Comparison of ENCODE assay signal across 7 mouse cellular contexts in the genomic region with DNA sequence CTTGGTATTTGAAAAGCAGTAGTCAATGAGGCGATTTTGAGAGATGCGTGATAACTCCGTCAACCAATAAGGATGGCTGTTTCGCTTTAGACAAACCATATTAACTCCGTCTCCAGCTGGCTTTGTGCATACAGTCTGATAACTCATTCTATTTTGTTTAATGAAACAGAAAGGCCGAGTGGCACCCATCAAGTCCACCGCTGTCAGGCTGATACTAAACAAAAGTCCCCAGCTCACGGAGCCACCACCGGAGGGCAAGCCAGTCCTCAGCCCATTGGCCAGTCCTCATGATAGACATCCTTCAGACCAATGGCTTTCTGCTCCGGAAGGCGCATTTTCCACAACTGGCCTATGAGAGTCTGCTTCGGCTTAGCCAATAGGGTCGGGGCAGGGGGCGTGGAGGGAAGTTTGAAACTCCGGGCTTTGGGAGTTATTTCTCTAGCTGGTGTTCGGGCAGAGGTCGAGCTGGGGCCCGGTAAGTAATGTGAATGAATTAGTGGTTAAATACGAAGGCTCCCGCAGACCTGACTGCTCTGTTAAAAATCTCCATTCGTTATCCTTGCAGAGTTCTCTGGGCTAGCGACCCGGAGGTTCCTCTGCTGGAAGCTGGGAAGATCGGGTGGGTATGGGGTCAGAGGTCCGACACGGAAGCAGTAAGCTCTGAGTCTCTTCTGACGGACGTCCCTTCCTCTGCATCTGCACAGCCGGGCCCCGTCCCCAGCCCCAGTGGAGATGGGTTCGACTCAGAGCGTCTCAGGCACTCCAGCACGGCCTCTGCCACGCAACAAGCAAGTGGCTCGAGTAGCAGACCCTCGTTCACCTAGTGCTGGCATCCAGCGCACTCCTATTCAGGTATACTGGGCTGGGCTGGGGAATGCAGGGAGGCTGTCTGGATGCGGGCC. TPM values are rescaled to one million over a fixed set of nuclear protein-coding genes. Genes with fewer than 3 reads are reported as not detected.
DNase-seq lines count a peak whose midpoint lies in the region; ATAC-seq lines count a peak whose summit lies in the region.

No protein-coding gene starts in this region.

- H3K4me1 ChIP-seq in intestine, embryonic 15.5 days (replicated peaks), result peaks cover 21% of the 10 kb centered on the region
- H3K4me1 ChIP-seq in midbrain, embryonic 10.5 days, result peaks cover 52% of the 10 kb centered on the region

- no peaks in the 10 kb centered on the region for H3K9me3 ChIP-seq in intestine, embryonic 15.5 days
- H3K9me3 ChIP-seq in midbrain, embryonic 10.5 days (replicated peaks), result no peaks in the 10 kb centered on the region

- intact Hi-C loops in left cerebral cortex, postnatal 25 days (cut with DNase I), result no loop called here

- no peaks in the 10 kb centered on the region for H3K27me3 ChIP-seq in intestine, embryonic 15.5 days (replicated peaks)
- no peaks in the 10 kb centered on the region for H3K27me3 ChIP-seq in midbrain, embryonic 10.5 days (ENCODE audit: low read depth, poor library complexity, severe bottlenecking)

- peak; percentile 90 for ATAC-seq in intestine, embryonic 15.5 days

- WGBS in intestine, embryonic 15.5 days, result under 1% methylated on average over 38 of the region's 38 CpGs
- WGBS in midbrain, embryonic 10.5 days, result under 1% methylated on average over 38 of the region's 38 CpGs

- peaks cover 16% of the 10 kb centered on the region for H3K36me3 ChIP-seq in intestine, embryonic 15.5 days
- peaks cover 65% of the 10 kb centered on the region for H3K36me3 ChIP-seq in midbrain, embryonic 10.5 days

- peak overlapping the region; percentile 70 for H3K9ac ChIP-seq in intestine, embryonic 15.5 days

- peak overlapping the region; percentile 94 for H3K27ac ChIP-seq in intestine, embryonic 15.5 days
- peak overlapping the region; percentile 90 for H3K27ac ChIP-seq in midbrain, embryonic 10.5 days (replicated peaks)

- peak overlapping the region; percentile 90 for H3K4me2 ChIP-seq in intestine, embryonic 15.5 days (replicated peaks)

- DNase-seq in adrenal gland, adult 18-20 months (ENCODE audit: low spot score in 2 of 2), result peak; percentile 85 to 86
- peak; percentile 96 for DNase-seq in embryo, embryonic 11 days
- DNase-seq in gastrocnemius, postnatal 25 days, result peak; percentile 94
- DNase-seq in left cerebral cortex, postnatal 25 days (ENCODE audit: low spot score in 2 of 2), result peak; percentile 93 to 98
- peak; percentile 93 for DNase-seq in midbrain, embryonic 10.5 days (ENCODE audit: low spot score)
- DNase-seq in right cerebral cortex, postnatal 4 days, result peak; percentile 88

- H3K4me3 ChIP-seq in intestine, embryonic 15.5 days (replicated peaks), result peak overlapping the region; percentile 54
- H3K4me3 ChIP-seq in midbrain, embryonic 10.5 days, result peak overlapping the region; percentile 90

RNA-seq across cellular contexts. Expression of a gene that starts 0.7 kb away (rescaled TPM):
- 1 to 10 TPM in 1 of 2 experiments, under 1 TPM in 1; 0.77 to 2.7 TPM for total RNA-seq in adrenal gland, adult 18-20 months (2021)
- 1 to 10 TPM; 1.2 TPM for total RNA-seq in gastrocnemius, postnatal 25 days (2021)
- 166 and 177 TPM in 2 replicates for polyA plus RNA-seq in intestine, embryonic 15.5 days (2015; fragmentation: Nextera tagmentation; extraction: Ambion mirVana)
- total RNA-seq in left cerebral cortex, postnatal 25 days (2021), result 1 to 10 TPM in 1 of 2 experiments, under 1 TPM in 1; 0.50 to 1.1 TPM
- polyA plus RNA-seq in midbrain, embryonic 10.5 days (2016; fragmentation: Nextera tagmentation; extraction: Ambion mirVana), result 258 and 273 TPM in 2 replicates

RNA-seq across cellular contexts. Expression of a gene that starts 0.8 kb away (rescaled TPM):
- 100 to 1,000 TPM; 107 to 128 TPM for total RNA-seq in adrenal gland, adult 18-20 months (2021)
- 10 to 100 TPM; 42.1 to 44.0 TPM for total RNA-seq in gastrocnemius, postnatal 25 days (2021)
- polyA plus RNA-seq in intestine, embryonic 15.5 days (2015; fragmentation: Nextera tagmentation; extraction: Ambion mirVana), result 116 and 118 TPM in 2 replicates
- total RNA-seq in left cerebral cortex, postnatal 25 days (2021), result 100 to 1,000 TPM; 176 to 177 TPM
- polyA plus RNA-seq in midbrain, embryonic 10.5 days (2016; fragmentation: Nextera tagmentation; extraction: Ambion mirVana), result 212 and 228 TPM in 2 replicates

RNA-seq across cellular contexts. Expression of a gene that starts 10.0 kb away (rescaled TPM):
- total RNA-seq in adrenal gland, adult 18-20 months (2021), result 1 to 10 TPM; 9.2 to 9.6 TPM
- 1 to 10 TPM; 1.6 to 1.7 TPM for total RNA-seq in gastrocnemius, postnatal 25 days (2021)
- 1.2 and 1.3 TPM in 2 replicates for polyA plus RNA-seq in intestine, embryonic 15.5 days (2015; fragmentation: Nextera tagmentation; extraction: Ambion mirVana)
- under 1 TPM in 1 of 2 experiments, not detected in 1; 0.18 TPM for total RNA-seq in left cerebral cortex, postnatal 25 days (2021)
- 0.89 and 3.4 TPM in 2 replicates for polyA plus RNA-seq in midbrain, embryonic 10.5 days (2016; fragmentation: Nextera tagmentation; extraction: Ambion mirVana)

RNA-seq across cellular contexts. Expression of a gene that starts 16.0 kb away (rescaled TPM):
- 100 to 1,000 TPM; 383 to 517 TPM for total RNA-seq in adrenal gland, adult 18-20 months (2021)
- total RNA-seq in gastrocnemius, postnatal 25 days (2021), result 1,000 to 10,000 TPM; 2,445 to 2,599 TPM
- polyA plus RNA-seq in intestine, embryonic 15.5 days (2015; fragmentation: Nextera tagmentation; extraction: Ambion mirVana), result 1,094 and 1,127 TPM in 2 replicates
- 100 to 1,000 TPM; 739 to 808 TPM for total RNA-seq in left cerebral cortex, postnatal 25 days (2021)
- polyA plus RNA-seq in midbrain, embryonic 10.5 days (2016; fragmentation: Nextera tagmentation; extraction: Ambion mirVana), result 786 and 953 TPM in 2 replicates

RNA-seq across cellular contexts. Expression of a gene that starts 21.6 kb away (rescaled TPM):
- 10 to 100 TPM; 17.3 to 18.9 TPM for total RNA-seq in adrenal gland, adult 18-20 months (2021)
- 1 to 10 TPM; 2.7 to 3.2 TPM for total RNA-seq in gastrocnemius, postnatal 25 days (2021)
- 16.1 and 16.3 TPM in 2 replicates for polyA plus RNA-seq in intestine, embryonic 15.5 days (2015; fragmentation: Nextera tagmentation; extraction: Ambion mirVana)
- total RNA-seq in left cerebral cortex, postnatal 25 days (2021), result 1 to 10 TPM; 4.4 to 5.2 TPM
- polyA plus RNA-seq in midbrain, embryonic 10.5 days (2016; fragmentation: Nextera tagmentation; extraction: Ambion mirVana), result 8.8 and 10.0 TPM in 2 replicates

Comparison
In these comparisons a context has a peak if more than half of its experiments do, and no peak if none do; other contexts are left out.
1. Peak in every context shown above with its lines: DNase-seq, ATAC-seq, H3K4me3 ChIP-seq and H3K27ac ChIP-seq.